Mouse (Mus musculus): ENCODE measurements around the gene Ywhag.

Ywhag gene

GRCm38 (mm10) chr5:135888405-135889215 is 45.8 kb downstream of the Ywhag start:
- no peak for DNase-seq (ENCODE audit: low read depth, low spot score)

GRCm38 (mm10) chr5:135887675-135888102 is 46.7 kb downstream of the Ywhag start, which contains the start of gene Hspb1:
Hspb1 (plus strand) TSS chr5:135887919.
- DNase-seq (ENCODE audit: low read depth, low spot score), result peak; percentile 41

- no peak for DNase-seq (ENCODE audit: low read depth, low spot score)
Observed at GRCm38 (mm10) chr5:135884641-135885040, 49.8 kb downstream of the Ywhag start.

GRCm38 (mm10) chr5:135879449-135880158 is 54.8 kb downstream of the Ywhag start:
- DNase-seq (ENCODE audit: low read depth, low spot score), result no peak

- peak; percentile 72 for DNase-seq (ENCODE audit: low read depth, low spot score)
Observed at GRCm38 (mm10) chr5:135877831-135878231, 56.6 kb downstream of the Ywhag start.

- peak; percentile 71 for DNase-seq (ENCODE audit: low read depth, low spot score)
Observed at GRCm38 (mm10) chr5:135877180-135877579, 57.2 kb downstream of the Ywhag start.

GRCm38 (mm10) chr5:135873753-135874152 is 60.7 kb downstream of the Ywhag start:
- DNase-seq (ENCODE audit: low read depth, low spot score), result no peak

GRCm38 (mm10) chr5:135872996-135873395 is 61.4 kb downstream of the Ywhag start:
- no peak for DNase-seq (ENCODE audit: low read depth, low spot score)

- DNase-seq (ENCODE audit: low read depth, low spot score), result no peak
Observed at GRCm38 (mm10) chr5:135870505-135870904, 63.9 kb downstream of the Ywhag start.

- no peak for DNase-seq (ENCODE audit: low read depth, low spot score)
Observed at GRCm38 (mm10) chr5:135869661-135870423, 64.6 kb downstream of the Ywhag start.

- DNase-seq (ENCODE audit: low read depth, low spot score), result no peak
Observed at GRCm38 (mm10) chr5:135868653-135869052, 65.8 kb downstream of the Ywhag start.

GRCm38 (mm10) chr5:135867637-135868593 is 66.5 kb downstream of the Ywhag start:
- DNase-seq (ENCODE audit: low read depth, low spot score), result no peak

- DNase-seq (ENCODE audit: low read depth, low spot score), result no peak
Observed at GRCm38 (mm10) chr5:135866662-135867061, 67.8 kb downstream of the Ywhag start.
